Mouse (Mus musculus) c-Kit-negative CD71-positive TER-119-positive erythroid progenitor cells, embryonic 14.5 days (primary cell): Measurements from ENCODE around the gene Klk14.
"Not testable (repeated sequence)": the region's sequence is repeated elsewhere in the genome, so short reads cannot be mapped to it uniquely, and the experiment has no call there.

Experiments used
- DNase-seq: peaks from one replicate; pipeline ENCODE4 v3.0.0-alpha.2; 2013; ENCODE audit warnings: low read depth, low spot score

Klk14 gene

GRCm38 (mm10) chr7:43690118-43690517 is at the start of gene Klk14:
TSS of gene Klk14 (plus strand) at chr7:43690418.
- DNase-seq = no peak

GRCm38 (mm10) chr7:43642587-43642986 is 47.6 kb upstream of the Klk14 start:
- no peak for DNase-seq

GRCm38 (mm10) chr7:43643046-43643652 is 47.1 kb upstream of the Klk14 start:
- DNase-seq = no peak

DNA sequence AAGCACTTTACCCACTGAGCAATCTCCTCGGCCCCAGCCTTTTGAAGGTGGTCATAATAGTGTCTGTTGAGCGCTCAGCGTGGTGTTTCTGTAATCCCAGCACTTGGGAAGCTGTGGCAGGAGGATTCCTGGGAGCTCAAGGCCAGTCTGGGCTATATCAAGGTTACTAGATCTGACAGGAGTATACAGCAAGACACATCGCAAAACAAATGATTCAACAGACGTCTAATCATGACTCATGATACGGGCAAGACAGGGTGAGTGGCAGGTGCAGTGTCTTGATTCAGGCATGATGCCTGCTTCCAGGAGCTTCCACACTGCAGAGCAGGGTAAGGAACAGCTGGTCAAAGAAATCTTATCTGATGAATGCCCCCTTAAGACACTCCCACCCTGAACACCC is 37.5 kb upstream of the Klk14 start:
- DNase-seq = no peak

GRCm38 (mm10) chr7:43654519-43654918 is 35.7 kb upstream of the Klk14 start:
- DNase-seq = no peak

GRCm38 (mm10) chr7:43656232-43656631 is 34.0 kb upstream of the Klk14 start:
- no peak for DNase-seq

DNA sequence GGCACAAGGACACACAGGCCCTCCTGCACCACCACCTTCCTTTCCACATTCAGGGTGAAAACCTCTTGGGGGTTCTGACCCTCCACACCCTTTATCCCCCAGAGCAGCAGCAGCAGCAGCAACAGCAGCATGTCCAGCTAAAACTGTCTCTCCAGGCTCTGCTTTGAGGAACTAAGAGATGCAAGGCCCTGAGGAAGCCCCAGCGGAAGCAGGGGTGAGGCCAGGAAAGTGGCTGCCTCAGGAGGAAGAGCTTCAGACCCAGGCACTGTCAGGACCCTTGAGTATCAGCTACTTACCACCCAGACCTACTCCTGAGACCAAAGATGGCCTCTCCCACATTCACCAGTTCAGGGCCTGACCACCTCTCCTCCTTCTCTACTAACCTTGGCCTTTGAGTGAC is 30.2 kb upstream of the Klk14 start, which contains the start of gene Siglece:
Gene Siglece (minus strand): TSS at position 160 of the 400 bp plus-strand sequence.
- DNase-seq = no peak

DNA sequence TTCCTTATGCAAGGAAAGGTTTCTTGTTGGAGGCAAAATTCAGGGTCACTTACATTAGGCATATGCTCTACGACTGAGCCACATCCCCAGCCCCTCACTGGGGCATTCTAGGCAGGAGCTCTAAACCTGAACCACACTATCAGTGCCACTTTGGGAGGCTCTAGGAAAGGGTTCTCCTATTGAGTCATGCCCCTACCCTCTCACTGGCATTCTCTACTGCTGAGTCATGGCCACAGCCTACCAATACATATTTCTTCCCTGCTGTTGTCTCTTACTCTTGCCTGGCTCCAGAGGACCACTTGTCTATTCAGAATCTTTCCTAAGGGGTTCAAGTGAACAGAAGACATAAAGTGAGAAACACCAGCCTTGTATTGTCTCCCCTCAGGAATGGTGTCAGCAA is 27.4 kb upstream of the Klk14 start:
- DNase-seq = no peak

GRCm38 (mm10) chr7:43667221-43667620 is 23.0 kb upstream of the Klk14 start:
- DNase-seq = not testable (repeated sequence)

GRCm38 (mm10) chr7:43668582-43668981 is 21.6 kb upstream of the Klk14 start:
- no peak for DNase-seq

DNA sequence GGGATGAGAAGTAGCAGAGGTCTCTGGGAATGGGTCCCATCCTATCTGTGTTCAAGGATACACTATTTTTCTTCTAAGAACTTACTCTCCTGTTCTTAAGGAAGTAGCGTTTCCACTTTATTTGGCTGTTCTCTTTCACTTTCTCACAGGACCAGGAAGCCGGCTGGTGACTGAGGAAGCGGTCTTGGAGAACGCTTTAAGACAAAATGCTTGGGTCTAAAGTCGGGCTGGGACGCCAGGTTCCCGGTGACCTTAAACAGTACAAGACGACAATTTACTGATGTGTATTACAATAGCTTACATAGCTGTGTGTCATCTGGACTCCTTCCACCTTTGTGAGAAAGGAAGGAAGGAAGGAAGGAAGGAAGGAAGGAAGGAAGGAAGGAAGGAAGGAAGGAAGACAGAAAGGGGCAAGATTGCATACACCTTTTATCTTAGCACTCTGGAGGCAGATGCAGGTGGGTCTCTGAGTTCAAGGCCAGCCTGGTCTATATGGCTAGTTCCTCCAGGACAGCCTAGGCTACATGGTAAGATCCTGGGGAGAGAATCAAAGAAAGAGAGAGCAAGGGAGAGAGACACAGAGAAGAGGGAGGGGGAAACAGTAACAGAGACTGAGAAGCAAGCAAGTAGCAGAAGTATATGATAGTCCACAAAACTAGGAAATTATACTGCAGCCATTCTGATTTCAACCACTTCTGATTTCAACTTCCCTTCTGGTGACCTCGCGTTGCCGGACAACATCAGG is 19.0 kb upstream of the Klk14 start:
- DNase-seq = no peak

GRCm38 (mm10) chr7:43671809-43672580 is 18.2 kb upstream of the Klk14 start, which contains the start of gene Ctu1:
TSS of gene Ctu1 (plus strand) at chr7:43672016.
- DNase-seq = peak; percentile 41

GRCm38 (mm10) chr7:43672581-43673260 is 17.5 kb upstream of the Klk14 start:
- DNase-seq = no peak

DNA sequence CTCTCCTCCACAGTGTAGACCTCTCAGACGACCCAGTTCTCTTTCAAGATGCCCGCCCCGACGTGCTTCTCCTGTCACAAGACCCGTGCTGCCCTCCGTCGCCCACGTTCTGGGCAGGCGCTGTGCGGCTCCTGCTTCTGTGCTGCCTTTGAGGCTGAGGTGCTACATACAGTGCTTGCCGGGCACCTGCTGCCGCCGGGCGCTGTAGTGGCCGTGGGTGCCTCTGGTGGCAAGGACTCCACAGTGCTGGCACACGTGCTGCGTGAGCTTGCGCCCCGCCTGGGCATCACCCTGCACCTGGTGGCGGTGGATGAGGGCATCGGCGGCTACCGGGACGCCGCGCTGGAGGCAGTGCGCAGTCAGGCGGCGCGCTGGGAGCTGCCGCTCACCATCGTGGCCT is 15.1 kb upstream of the Klk14 start:
- no peak for DNase-seq

- no peak for DNase-seq
Measured at GRCm38 (mm10) chr7:43678517-43678916, 11.7 kb upstream of the Klk14 start.

DNA sequence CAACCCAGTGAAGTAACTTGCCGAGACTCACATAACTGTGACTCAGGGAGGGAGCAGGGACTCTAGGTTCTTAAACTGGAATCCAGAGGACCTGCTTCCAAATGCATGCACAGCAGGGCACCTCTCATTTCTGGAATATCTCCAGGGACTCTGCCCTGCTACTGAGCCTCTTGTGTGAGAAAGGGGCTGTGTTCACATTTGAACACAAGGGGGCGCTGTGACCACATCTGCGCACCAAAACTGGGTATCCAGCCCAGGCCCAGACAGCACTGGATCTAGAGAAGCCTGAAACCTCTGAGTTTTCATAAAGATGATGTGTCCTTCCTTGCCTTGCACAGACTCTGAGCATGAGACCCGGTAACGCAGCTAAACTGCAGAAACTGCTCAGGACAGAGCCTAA is 9.3 kb upstream of the Klk14 start:
- DNase-seq = peak; percentile 15

- not testable (repeated sequence) for DNase-seq
Measured at GRCm38 (mm10) chr7:43682511-43682910, 7.7 kb upstream of the Klk14 start.

DNA sequence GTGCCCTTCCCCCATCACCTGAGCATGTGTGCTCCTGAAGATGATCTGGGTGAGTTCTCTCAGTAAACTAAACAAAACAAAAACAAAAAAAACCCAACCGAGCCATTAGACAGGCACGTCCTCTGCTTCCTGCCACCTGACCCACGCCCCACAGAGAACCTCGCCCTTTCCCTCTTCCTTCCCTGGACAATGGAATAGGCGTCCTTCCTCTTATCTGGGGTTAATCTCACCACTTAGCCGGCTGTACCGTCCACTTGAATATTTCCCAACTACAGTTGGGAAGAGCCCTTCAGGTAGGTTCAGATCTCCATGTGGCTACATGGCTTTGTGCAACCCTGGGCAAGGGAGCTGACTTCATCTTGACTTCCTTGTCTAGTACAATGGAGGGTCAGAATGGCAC is 5.1 kb upstream of the Klk14 start:
- no peak for DNase-seq

DNA sequence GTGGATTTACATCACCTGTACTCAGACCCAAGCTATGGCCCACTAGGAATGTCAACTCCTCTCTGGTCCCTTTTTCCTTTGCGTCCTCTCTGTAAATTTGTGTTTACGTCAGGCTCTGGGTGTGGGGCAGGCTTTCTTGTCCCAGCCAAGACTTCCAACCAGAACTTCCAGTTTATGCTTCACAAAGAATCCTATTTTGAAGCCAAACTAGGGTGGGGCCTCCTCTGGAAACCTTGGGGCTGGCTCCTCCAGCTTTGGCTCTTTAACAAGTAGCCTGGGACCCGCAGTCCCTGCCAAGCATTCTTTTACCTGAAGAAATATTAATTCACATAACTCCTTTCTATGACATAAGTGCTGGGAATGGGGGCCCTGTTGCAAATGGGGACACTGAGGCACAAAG is 19.8 kb downstream of the Klk14 start:
- no peak for DNase-seq

- DNase-seq = no peak
Measured at GRCm38 (mm10) chr7:43712267-43712666, 22.0 kb downstream of the Klk14 start, which contains the start of gene Klk13. TSS of gene Klk13 (plus strand) at chr7:43712567.

GRCm38 (mm10) chr7:43712917-43713316 is 22.7 kb downstream of the Klk14 start:
- no peak for DNase-seq
